Mouse (Mus musculus) hindbrain, embryonic 14.5 days (tissue): ENCODE data around the gene Prl8a8. TPM values are rescaled to one million over a fixed set of nuclear protein-coding genes. Genes with fewer than 3 reads are reported as not detected.

Source experiments
- ATAC-seq: fragments of 200-750 bp; cut with Nextera tagmentation; 2 replicates; pipeline ENCODE4 v1.8.0; 2017; ENCODE audit warnings: moderate number of reproducible peaks, mild to moderate bottlenecking, moderate TSS enrichment, moderate library complexity; ENCODE audit not compliant: low FRiP score
- DNase-seq: peaks from one replicate; pipeline ENCODE4 v3.0.0-alpha.2; 2015; ENCODE audit warnings: low spot score
- H3K27ac ChIP-seq: fragments of 300-500 bp; sonication (generic); 2 replicates; pipeline ENCODE4 v1.5.1; 2014; ENCODE audit warnings: mild to moderate bottlenecking, moderate library complexity
- H3K27me3 ChIP-seq: fragments of 300-500 bp; sonication (generic); 2 replicates; pipeline ENCODE4 v1.6.1; 2014; ENCODE audit warnings: mild to moderate bottlenecking, low read length, mixed read lengths; ENCODE audit not compliant: control insufficient read depth, insufficient read depth
- H3K36me3 ChIP-seq: fragments of 300-500 bp; sonication (generic); replicated peaks from 2 replicates; pipeline ENCODE4 v1.6.1; 2014; ENCODE audit not compliant: control insufficient read depth, insufficient read depth
- H3K4me1 ChIP-seq: fragments of 300-500 bp; sonication (generic); replicated peaks from 2 replicates; pipeline ENCODE4 v1.6.1; 2014; ENCODE audit warnings: antibody characterized with exemption, low read length, mixed read lengths; ENCODE audit not compliant: control insufficient read depth, insufficient read depth
- H3K4me2 ChIP-seq: fragments of 300-500 bp; sonication (generic); replicated peaks from 2 replicates; pipeline ENCODE4 v1.6.1; 2014; ENCODE audit warnings: mild to moderate bottlenecking, moderate library complexity
- H3K4me3 ChIP-seq: fragments of 300-500 bp; sonication (generic); replicated peaks from 2 replicates; pipeline ENCODE4 v1.5.1; 2014; ENCODE audit warnings: mild to moderate bottlenecking, low read length
- H3K9ac ChIP-seq: fragments of 300-500 bp; sonication (generic); 2 replicates; pipeline ENCODE4 v1.6.1; 2014
- H3K9me3 ChIP-seq: fragments of 300-500 bp; sonication (generic); 2 replicates; pipeline ENCODE4 v1.6.1; 2016; ENCODE audit warnings: low read length; ENCODE audit not compliant: control insufficient read depth
- WGBS: fragments of 180-500 bp; shearing (Covaris S2); extraction: QIAGEN DNeasy Blood & Tissue Kit; methylation state at CpG from one replicate; pipeline ENCODE4 v1.1.7; 2014; 5-methylcytosine and 5-hydroxymethylcytosine counted together
- polyA plus RNA-seq: library from polyadenylated mRNA; unstranded; fragments of >200 nt; fragmentation: Nextera tagmentation; extraction: Ambion mirVana; gene quantifications from 2 replicates; pipeline ENCODE4 v1.2.1, GENCODE M21; 2014

The Prl8a8 gene
- polyA plus RNA-seq, result not detected in 2 replicates

GRCm38 (mm10) chr13:27513117-27513516 lies at the start of gene Prl8a8:
Prl8a8 (minus strand) TSS chr13:27513217.
- H3K27ac ChIP-seq, result no peak within 1 kb of the TSS
- DNase-seq (no peak), ATAC-seq (no peak)
- no peaks in the 10 kb centered on the region for H3K36me3 ChIP-seq
- H3K4me1 ChIP-seq, result no peaks in the 10 kb centered on the region
- H3K27me3 ChIP-seq, result no peaks in the 10 kb centered on the region
- H3K4me2 ChIP-seq, result no peak within 1 kb of the TSS
- 87% methylated on average over 4 of the region's 4 CpGs for WGBS
- no peaks in the 10 kb centered on the region for H3K9me3 ChIP-seq
- no peak within 1 kb of the TSS for H3K4me3 ChIP-seq
- no peak within 1 kb of the TSS for H3K9ac ChIP-seq

GRCm38 (mm10) chr13:27553336-27553735 lies 40.3 kb upstream of the Prl8a8 start:
- H3K4me3 ChIP-seq, result no peak overlapping the region
- H3K4me2 ChIP-seq, result no peak overlapping the region
- no peaks in the 10 kb centered on the region for H3K4me1 ChIP-seq
- no peaks in the 10 kb centered on the region for H3K36me3 ChIP-seq
- H3K9ac ChIP-seq, result no peak overlapping the region
- no peaks in the 10 kb centered on the region for H3K9me3 ChIP-seq
- DNase-seq, result no peak
- H3K27me3 ChIP-seq, result no peaks in the 10 kb centered on the region
- no peak for ATAC-seq
- H3K27ac ChIP-seq, result no peak overlapping the region

GRCm38 (mm10) chr13:27523156-27523555 lies 10.1 kb upstream of the Prl8a8 start:
- WGBS, result 86% methylated on average over 4 of the region's 4 CpGs

GRCm38 (mm10) chr13:27507645-27508044 lies 5.4 kb downstream of the Prl8a8 start:
- H3K4me2 ChIP-seq, result no peak overlapping the region
- DNase-seq, result no peak
- WGBS, result 85% methylated on average over 1 of the region's 1 CpGs

More at GRCm38 (mm10) chr13:27523156-27523555, 10.1 kb upstream of the Prl8a8 start:
- Histone ChIP-seq H3K9me3 (no peaks in the 10 kb centered on the region), H3K9ac (no peak overlapping the region), H3K27me3 (no peaks in the 10 kb centered on the region), H3K27ac (no peak overlapping the region), H3K4me1 (no peaks in the 10 kb centered on the region), H3K4me3 (no peak overlapping the region), H3K36me3 (no peaks in the 10 kb centered on the region), H3K4me2 (no peak overlapping the region)
- DNase-seq (no peak), ATAC-seq (no peak)

More at GRCm38 (mm10) chr13:27507645-27508044, 5.4 kb downstream of the Prl8a8 start:
- H3K9me3 ChIP-seq, result no peaks in the 10 kb centered on the region
- H3K4me3 ChIP-seq, result no peak overlapping the region
- no peaks in the 10 kb centered on the region for H3K27me3 ChIP-seq
- H3K4me1 ChIP-seq, result no peaks in the 10 kb centered on the region
- no peak for ATAC-seq
- H3K36me3 ChIP-seq, result no peaks in the 10 kb centered on the region
- no peak overlapping the region for H3K27ac ChIP-seq
- H3K9ac ChIP-seq, result no peak overlapping the region

Other genes starting within 250 kb of the Prl8a8 start
- gene Prl6a1, start 200.6 kb downstream of the Prl8a8 start, polyA plus RNA-seq, result not detected in 2 replicates
- not detected in 2 replicates for gene Prl8a2, start 167.5 kb downstream of the Prl8a8 start, polyA plus RNA-seq
- gene Prl2b1, start 122.4 kb downstream of the Prl8a8 start, polyA plus RNA-seq, result not detected in 2 replicates
- not detected in 2 replicates for gene Prl8a6, start 74.5 kb downstream of the Prl8a8 start, polyA plus RNA-seq
- not detected in 2 replicates for gene Prl8a9, start 51.4 kb upstream of the Prl8a8 start, polyA plus RNA-seq
- gene Prl8a1, start 69.0 kb upstream of the Prl8a8 start, polyA plus RNA-seq, result not detected in 2 replicates
- not detected in 2 replicates for gene Prl7b1, start 97.4 kb upstream of the Prl8a8 start, polyA plus RNA-seq
- not detected in 2 replicates for gene Prl7a1, start 129.3 kb upstream of the Prl8a8 start, polyA plus RNA-seq
- gene Prl7a2, start 154.8 kb upstream of the Prl8a8 start, polyA plus RNA-seq, result not detected in 2 replicates
- not detected in 2 replicates for gene Prl7d1, start 203.5 kb upstream of the Prl8a8 start, polyA plus RNA-seq